Mouse (Mus musculus): Measurements from ENCODE around the gene Cyp4f16.
"Not testable (repeated sequence)": the region's sequence is repeated elsewhere in the genome, so short reads cannot be mapped to it uniquely, and the experiment has no call there.

The Cyp4f16 gene

DNA sequence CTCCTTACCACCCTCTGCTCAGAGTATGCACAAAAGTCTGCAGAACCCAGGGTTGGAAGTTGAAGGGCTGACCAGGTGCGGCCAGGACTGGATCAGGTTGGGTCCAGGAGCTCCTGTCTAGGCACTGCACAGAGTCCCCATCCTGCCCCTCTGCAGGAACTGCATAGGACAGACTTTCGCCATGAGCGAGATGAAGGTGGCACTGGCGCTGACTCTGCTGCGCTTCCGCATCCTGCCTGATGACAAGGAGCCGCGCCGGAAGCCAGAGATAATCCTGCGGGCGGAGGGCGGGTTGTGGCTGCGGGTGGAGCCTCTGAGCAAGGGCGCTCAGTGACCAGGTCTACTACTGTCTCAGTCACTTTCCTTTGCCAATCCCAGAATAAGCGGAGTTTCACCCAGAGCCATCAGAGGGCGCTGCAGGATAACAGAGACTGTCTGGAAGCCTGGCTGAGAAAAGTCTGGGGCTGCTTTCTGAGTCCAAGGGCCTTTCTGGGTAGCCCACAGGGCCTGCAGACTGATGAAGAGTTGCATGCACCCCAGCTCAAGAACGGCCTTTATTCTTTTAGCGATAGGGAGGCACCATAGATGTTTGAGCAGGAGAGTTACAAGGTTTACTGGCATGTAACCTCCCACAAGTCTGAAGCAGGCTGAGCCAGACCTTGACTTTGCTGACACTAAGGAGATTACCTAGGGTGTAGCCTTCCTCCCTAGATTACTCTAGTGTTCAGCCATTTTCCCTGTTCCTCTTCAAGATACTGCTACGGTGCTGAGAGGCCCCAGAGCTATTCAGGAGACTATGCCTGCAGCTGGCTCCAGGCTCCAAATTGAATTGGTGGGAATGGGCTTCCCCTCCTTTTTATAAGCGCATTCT lies 14.8 kb downstream of the Cyp4f16 start:
- DNase-seq (ENCODE audit: low spot score): peak; percentile 37

DNA sequence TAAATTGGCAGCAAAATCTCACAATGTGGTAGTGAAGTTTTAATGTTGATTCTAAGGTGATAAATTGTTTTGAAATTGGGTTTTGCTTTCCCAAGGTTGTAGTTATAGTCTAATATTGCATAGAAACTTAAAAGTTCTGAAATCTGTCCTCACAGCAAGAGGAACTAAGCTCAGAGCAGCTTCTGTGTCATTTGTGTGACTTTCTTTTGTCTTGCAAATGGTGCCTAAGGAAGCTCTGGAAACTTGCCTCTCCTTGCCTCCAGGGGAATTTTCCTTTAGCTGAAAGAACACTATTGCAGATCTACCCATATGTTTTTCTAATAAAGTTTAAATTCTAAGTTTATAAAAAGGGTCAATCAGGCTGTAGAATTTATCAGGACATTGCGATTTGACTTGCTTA lies 16.7 kb downstream of the Cyp4f16 start:
- DNase-seq (ENCODE audit: low spot score): not testable (repeated sequence)

DNA sequence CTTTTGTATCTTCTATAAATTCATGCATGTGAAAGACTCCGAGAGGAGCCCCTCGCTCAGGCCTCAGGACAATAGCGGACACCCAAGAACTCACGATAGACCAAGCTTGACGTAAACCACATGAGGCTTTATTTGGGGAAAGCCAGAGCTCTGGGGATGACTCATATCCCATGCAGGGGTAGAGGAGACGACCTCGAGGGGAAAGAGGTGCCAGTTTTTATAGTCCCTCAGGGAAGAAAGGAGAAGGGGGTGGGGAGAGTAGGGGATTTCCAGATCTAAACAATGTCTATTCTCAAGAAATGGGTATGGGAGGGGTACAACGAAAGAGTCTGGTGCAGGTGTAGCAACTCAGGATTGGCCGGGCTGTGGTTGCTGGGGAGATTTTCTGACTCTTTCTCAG lies 18.0 kb downstream of the Cyp4f16 start:
- not testable (repeated sequence) for DNase-seq (ENCODE audit: low spot score)

DNA sequence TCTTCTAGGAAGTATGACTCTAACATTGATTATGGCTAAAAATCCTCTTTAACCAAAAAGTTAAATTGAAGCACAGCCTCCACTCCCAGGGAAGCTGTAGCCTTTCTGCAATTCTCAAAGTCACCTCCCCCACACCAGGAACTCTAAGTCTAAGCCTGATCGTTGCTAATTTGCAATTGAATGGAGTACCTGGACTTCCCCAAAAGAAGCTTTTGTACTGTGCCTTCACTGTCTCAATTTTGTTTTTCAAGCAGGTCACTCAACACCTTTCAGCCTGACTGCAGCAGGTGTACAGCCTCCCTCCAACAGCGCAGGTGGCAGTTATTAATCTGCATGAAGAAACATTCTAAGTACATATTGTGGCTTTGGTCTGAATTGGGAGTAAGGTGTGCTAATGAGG lies 26.9 kb downstream of the Cyp4f16 start:
- not testable (repeated sequence) for DNase-seq (ENCODE audit: low spot score)

DNA sequence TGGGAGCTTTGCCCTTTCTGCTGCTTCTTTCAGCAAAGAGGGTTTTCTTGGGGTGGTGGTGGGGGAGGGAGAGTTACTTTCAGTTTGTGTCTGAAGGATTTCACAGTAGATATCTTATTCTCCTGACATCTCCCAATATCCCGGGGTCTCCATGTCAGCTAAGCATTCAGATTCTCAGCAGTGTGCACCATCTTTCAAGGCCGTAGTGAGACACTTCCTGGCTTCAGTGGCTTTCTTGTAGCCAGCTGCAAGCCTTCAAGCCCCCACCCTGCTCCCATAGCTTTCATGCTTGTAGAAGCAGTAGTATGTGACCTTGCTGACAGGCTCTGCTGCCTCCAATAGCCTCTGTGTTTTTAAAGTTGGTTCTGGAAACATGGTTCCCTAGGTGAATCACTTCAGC lies 36.9 kb downstream of the Cyp4f16 start:
- DNase-seq (ENCODE audit: low spot score): not testable (repeated sequence)

DNA sequence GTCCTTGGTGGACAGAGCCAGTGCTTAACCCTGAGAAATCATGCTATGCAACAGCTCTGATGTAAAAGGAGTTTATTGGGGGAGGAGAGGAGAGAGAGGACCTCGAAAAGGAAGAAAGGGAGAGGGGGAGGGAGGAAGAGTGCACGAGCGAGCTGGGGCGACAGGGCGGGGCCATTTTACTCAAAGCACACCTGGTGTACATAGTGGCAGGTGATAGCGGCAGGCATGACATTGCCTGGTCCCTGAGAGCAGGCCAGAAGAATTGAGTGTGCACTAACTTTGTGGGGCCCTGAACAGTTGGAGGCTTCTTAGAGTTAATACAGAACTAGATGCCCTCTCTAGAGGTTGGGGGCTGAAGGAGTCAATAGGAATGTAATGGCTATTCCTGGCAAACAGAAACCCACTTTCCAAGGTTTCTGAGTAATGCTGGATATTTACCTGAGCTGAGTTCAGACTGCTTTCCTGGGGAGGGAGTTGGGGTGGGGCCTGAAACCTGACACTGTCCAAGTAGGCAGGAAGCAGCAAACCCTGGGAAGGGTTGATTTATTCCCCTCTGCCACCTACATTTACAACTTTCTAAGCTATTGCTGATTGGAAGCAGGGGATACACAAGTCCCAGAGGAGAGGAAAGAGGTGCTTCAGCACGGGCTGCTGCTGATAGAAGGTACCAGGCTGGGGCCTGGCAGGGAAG lies 41.3 kb downstream of the Cyp4f16 start:
- DNase-seq (ENCODE audit: low spot score): no peak

DNA sequence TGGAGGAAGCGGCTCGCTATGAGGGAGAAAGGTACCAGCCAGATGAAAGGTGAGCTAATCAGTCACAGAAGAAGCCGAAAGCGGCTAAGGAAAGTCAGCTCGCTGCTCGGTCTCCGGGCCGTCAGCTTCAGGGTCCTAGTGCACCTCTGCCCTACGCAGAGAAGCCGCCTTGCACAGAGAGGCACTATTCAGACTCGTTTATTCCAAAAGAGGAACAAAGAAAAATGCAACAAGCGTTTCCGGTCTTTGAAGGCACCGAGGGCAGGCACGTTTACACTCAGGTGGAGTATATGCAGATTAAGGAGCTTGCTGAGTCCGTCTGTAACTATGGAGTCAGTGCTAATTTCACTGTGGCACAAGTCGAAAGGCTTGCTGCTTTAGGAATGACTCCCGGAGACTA lies 60.1 kb downstream of the Cyp4f16 start:
- DNase-seq (ENCODE audit: low spot score): no peak
